Mouse (Mus musculus) kidney, postnatal 36 days (tissue): ENCODE measurements around the gene Vwa5b1.
A peak's percentile ranks its signal among the peaks of the same experiment; 100 is the strongest.

Source experiments
- DNase-seq, 2 experiments: peaks; one replicate each; pipeline ENCODE4 v3.0.0; 2021 to 2022; ENCODE audit warnings: mixed read lengths in 2 of 2

The Vwa5b1 gene

GRCm38 (mm10) chr4:138524769-138525168, 110.9 kb downstream of the Vwa5b1 start:
- DNase-seq: peak; percentile 28 to 39

- DNase-seq: no peak
Measured at GRCm38 (mm10) chr4:138523775-138524174, 111.9 kb downstream of the Vwa5b1 start.

GRCm38 (mm10) chr4:138522296-138522695, 113.4 kb downstream of the Vwa5b1 start:
- DNase-seq: no peak

GRCm38 (mm10) chr4:138517153-138517789, 118.4 kb downstream of the Vwa5b1 start:
- peak; percentile 53 to 63 for DNase-seq

- peak; percentile 82 to 90 for DNase-seq
Measured at GRCm38 (mm10) chr4:138516448-138516847, 119.2 kb downstream of the Vwa5b1 start.
